Mouse (Mus musculus) neural tube, embryonic 11.5 days (tissue): Measurements from ENCODE around the gene Lcn2. TPM values are rescaled to one million over a fixed set of nuclear protein-coding genes. Genes with fewer than 3 reads are reported as not detected.

Experiments used
- ATAC-seq: fragments of 200-750 bp; cut with Nextera tagmentation; 2 replicates; pipeline ENCODE4 v1.8.0; 2017; ENCODE audit warnings: moderate number of reproducible peaks, mild to moderate bottlenecking, moderate TSS enrichment, moderate library complexity; ENCODE audit not compliant: insufficient read depth, low FRiP score, low TSS enrichment
- DNase-seq: peaks from one replicate; pipeline ENCODE4 v3.0.0-alpha.2; 2015; ENCODE audit warnings: low spot score
- H3K27ac ChIP-seq: fragments of 300-500 bp; sonication (generic); 2 replicates; pipeline ENCODE4 v1.5.1; 2014; ENCODE audit warnings: low read depth, mild to moderate bottlenecking, low read length
- H3K27me3 ChIP-seq: fragments of 300-500 bp; sonication (generic); 2 replicates; pipeline ENCODE4 v1.6.1; 2014; ENCODE audit warnings: mild to moderate bottlenecking, low read length, mixed read lengths; ENCODE audit not compliant: control insufficient read depth, insufficient read depth
- H3K36me3 ChIP-seq: fragments of 300-500 bp; sonication (generic); 2 replicates; pipeline ENCODE4 v1.6.1; 2014; ENCODE audit warnings: mild to moderate bottlenecking, low read length, moderate library complexity, mixed read lengths; ENCODE audit not compliant: control insufficient read depth, insufficient read depth
- H3K4me1 ChIP-seq: fragments of 300-500 bp; sonication (generic); 2 replicates; pipeline ENCODE4 v1.6.1; 2014; ENCODE audit warnings: low read length, mixed read lengths; ENCODE audit not compliant: control insufficient read depth, insufficient read depth
- H3K4me2 ChIP-seq: fragments of 300-500 bp; sonication (generic); 2 replicates; pipeline ENCODE4 v1.6.1; 2014; ENCODE audit warnings: low read depth, mild to moderate bottlenecking, moderate library complexity
- H3K4me3 ChIP-seq: fragments of 300-500 bp; sonication (generic); 2 replicates; pipeline ENCODE4 v1.5.1; 2014; ENCODE audit warnings: low read depth, low read length
- H3K9ac ChIP-seq: fragments of 300-500 bp; sonication (generic); 2 replicates; pipeline ENCODE4 v1.6.1; 2014; ENCODE audit warnings: mild to moderate bottlenecking, low read length
- H3K9me3 ChIP-seq: fragments of 300-500 bp; sonication (generic); 2 replicates; pipeline ENCODE4 v1.6.1; 2016; ENCODE audit warnings: low read length; ENCODE audit not compliant: control insufficient read depth
- WGBS: fragments of 180-500 bp; shearing (Covaris S2); extraction: QIAGEN DNeasy Blood & Tissue Kit; methylation state at CpG from one replicate; pipeline ENCODE4 v1.1.7; 2014; 5-methylcytosine and 5-hydroxymethylcytosine counted together
- polyA plus RNA-seq: library from polyadenylated mRNA; unstranded; fragments of >200 nt; fragmentation: Nextera tagmentation; extraction: Ambion mirVana; gene quantifications from 2 replicates; pipeline ENCODE4 v1.2.1, GENCODE M21; 2014

Gene Lcn2
- polyA plus RNA-seq, 1 experiment from 2014 or later = 0.25 TPM

DNA sequence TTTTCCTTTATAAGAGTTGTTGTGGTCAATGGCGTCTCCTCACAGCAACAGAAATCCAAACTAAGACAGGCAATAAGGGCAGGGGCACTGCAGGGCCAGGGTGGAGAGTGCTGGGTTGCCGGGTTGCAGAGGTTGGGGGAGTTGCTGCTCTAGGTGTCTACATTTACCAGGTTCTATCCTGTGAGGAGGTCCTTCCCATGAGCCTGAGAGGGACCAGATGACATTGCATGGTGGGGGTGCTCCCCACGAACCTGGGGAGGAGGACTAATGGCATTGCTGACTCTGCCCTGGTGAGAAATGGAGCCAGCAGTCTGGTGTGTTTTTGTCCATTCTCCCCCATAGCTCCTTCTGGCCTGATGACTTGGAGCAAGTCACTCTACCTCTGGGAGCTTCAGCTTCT, 30.3 kb downstream of the Lcn2 start:
- ATAC-seq = no peak
- H3K27ac ChIP-seq = no peak overlapping the region
- DNase-seq = no peak
- H3K4me3 ChIP-seq = no peak overlapping the region
- no peak overlapping the region for H3K9ac ChIP-seq
- no peaks in the 10 kb centered on the region for H3K36me3 ChIP-seq
- H3K9me3 ChIP-seq = no peaks in the 10 kb centered on the region
- peaks cover 8% of the 10 kb centered on the region for H3K27me3 ChIP-seq
- peaks cover 9% of the 10 kb centered on the region; the same call in 1 of the 2 replicates for H3K4me1 ChIP-seq
- 83% methylated on average over 3 of the region's 3 CpGs for WGBS
- no peak overlapping the region for H3K4me2 ChIP-seq

DNA sequence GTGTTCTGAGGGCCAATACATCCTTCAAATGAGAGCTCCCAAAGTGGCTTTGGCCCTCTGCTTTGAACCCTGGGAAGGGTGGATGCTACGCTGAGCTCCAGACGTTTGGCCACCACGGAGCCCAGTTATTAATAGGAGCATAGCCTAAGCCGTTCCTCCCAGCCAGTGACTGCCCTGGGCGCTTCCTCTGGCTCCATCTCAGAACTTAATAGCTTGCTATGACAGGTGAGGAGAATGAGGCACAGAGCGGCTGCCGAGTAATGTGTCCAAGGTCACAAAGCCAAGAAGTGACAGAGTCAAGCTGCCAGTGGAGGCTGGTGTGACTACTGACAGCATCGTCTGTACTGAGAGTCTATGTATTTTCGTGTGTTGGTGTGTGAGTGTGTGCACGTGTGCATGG, 31.8 kb downstream of the Lcn2 start:
- H3K27me3 ChIP-seq = peaks cover under 1% of the 10 kb centered on the region
- DNase-seq (no peak), ATAC-seq (no peak)
- H3K4me1 ChIP-seq = peaks cover 9% of the 10 kb centered on the region
- H3K4me2 ChIP-seq = no peak overlapping the region
- no peaks in the 10 kb centered on the region for H3K36me3 ChIP-seq
- H3K4me3 ChIP-seq = no peak overlapping the region
- no peaks in the 10 kb centered on the region for H3K9me3 ChIP-seq
- H3K27ac ChIP-seq = no peak overlapping the region
- WGBS = 83% methylated on average over 10 of the region's 10 CpGs
- no peak overlapping the region for H3K9ac ChIP-seq

DNA sequence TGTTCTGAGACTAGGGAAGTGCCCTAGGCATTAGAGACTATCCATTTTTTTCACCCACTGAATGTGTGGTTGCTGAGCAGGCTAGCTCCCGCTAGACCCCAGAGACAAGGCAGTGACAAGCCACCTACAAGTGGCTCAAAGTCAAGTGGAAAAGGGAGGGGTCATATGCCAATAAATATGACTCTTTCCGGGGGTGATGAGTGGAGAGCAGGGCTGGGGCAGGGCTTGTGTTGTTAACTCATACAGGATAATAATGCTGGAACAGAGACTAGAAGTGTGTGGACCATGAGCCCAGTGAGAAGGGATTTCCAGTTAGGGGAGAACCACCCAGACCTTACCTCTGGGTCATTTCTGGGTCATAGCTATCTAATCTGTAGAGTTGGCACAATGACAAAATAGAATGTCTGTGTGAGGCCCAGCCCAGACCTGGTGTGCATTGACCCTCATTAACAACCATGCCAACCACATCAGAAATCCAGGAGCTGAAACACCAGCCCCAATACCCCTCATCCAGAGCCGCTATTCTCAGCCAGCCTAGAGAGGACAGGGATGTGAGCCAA, 33.6 kb downstream of the Lcn2 start:
- ATAC-seq (no peak), DNase-seq (no peak)
- Histone ChIP-seq H3K9me3 (no peaks in the 10 kb centered on the region), H3K4me1 (peaks cover 11% of the 10 kb centered on the region), H3K27ac (no peak overlapping the region), H3K4me2 (no peak overlapping the region), H3K27me3 (no peaks in the 10 kb centered on the region; the same call in 1 of the 2 replicates), H3K4me3 (no peak overlapping the region), H3K36me3 (no peaks in the 10 kb centered on the region), H3K9ac (no peak overlapping the region)
- WGBS = 84% methylated on average over 3 of the region's 3 CpGs

DNA sequence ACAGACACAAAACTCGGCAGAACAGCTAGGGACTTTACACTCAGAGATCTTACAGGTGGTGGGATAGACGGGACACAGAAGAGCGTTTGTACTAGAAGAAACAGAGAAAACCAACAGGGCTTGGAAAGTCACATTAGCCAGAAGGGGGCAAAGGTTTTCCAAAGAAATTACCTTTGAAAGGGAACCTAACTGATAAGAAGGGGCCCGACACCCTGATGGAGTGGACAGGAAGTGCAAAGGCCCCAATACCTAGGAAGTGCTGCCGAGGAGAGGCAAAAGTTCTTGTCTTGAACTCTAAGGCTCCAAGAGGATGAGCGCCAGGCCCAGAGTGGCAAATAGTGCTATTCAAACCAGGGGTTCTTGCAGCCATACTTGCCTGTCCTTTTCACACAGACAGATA, 34.2 kb downstream of the Lcn2 start:
- Histone ChIP-seq H3K27me3 (no peaks in the 10 kb centered on the region; the same call in 1 of the 2 replicates), H3K4me3 (no peak overlapping the region), H3K4me2 (no peak overlapping the region), H3K9me3 (no peaks in the 10 kb centered on the region), H3K27ac (no peak overlapping the region), H3K9ac (no peak overlapping the region), H3K36me3 (no peaks in the 10 kb centered on the region), H3K4me1 (peaks cover 11% of the 10 kb centered on the region)
- DNase-seq (no peak), ATAC-seq (no peak)
- 75% methylated on average over 6 of the region's 6 CpGs for WGBS

DNA sequence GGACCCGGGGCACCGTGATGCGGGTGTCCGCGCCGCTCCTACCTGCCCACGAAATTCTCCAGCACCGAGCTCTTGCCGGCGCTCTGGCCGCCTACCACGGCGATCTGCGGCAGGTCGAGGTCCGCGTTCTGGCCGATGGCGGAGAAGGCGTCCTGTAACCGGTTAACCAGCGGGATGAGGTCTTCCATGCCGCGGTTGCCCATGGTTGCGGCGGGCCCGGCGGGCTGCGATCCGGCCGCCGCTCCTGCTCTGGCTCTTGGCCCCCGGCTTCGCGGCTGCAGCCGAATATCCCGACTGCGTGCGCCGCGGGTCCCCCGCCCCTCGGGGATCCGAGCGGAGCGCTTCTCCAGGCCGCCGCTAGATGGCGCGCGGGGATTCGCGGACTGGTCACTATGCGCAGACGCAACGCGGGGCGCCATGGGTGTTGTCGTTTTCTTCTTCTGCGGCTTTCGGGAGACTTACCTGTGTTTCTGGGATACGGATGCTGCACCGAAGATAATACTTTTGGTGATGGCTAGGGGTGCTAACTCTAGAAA, 35.0 kb downstream of the Lcn2 start, which contains the start of gene Dnm1:
Gene Dnm1 (minus strand): TSS at position 332 of the 536 bp plus-strand sequence.
- no peaks in the 10 kb centered on the region for H3K9me3 ChIP-seq

DNA sequence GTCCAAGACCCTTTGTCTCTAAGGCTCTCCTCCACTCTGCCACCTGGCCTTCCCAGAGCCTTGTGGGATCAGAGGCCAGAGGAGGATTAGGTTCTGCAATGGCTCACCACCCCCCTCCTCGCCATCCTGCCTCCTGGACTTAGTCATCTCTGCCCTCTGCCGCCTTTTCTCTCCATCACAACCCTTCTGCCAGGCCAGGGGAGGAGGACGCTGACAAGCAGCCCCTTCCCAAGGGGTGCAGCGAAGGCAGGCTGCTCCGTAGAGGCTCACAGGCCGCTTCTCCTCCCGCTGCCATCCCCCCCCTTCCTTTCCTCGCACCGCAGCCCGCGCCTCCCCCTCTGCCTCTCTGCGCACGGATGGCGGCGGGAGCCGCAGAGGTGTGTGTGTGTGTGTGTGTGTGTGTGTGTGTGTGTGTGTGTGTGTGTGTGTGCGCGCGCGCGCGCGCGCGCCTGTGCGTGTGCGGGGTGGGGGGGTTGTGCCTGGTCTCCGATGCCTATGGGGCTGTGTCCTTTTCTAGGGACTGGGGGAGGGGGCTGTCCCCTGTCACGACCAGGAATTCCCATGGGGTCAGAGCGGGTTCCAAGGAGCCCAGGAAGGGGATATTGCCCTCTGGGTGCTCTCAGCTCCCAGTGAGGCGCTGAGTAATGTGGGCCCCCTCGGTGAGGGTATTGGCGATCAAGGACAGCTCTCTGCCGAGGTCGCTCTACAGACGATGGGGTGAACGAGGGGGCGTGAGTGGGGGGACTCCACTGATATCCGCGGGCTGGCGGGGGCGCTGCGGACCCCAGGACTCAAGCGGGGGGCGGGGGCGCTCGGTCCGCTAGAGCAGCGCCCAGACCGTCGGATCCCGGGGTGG, 35.7 kb downstream of the Lcn2 start, which contains the start of gene Ciz1:
Gene Ciz1 (plus strand): TSS at position 177 of the 856 bp plus-strand sequence.
- 2% methylated on average over 37 of the region's 52 CpGs for WGBS
- Histone ChIP-seq H3K4me2 (peak within 1 kb of the TSS; percentile 93), H3K4me3 (peak within 1 kb of the TSS; percentile 51), H3K27me3 (no peaks in the 10 kb centered on the region; the same call in 1 of the 2 replicates), H3K9me3 (no peaks in the 10 kb centered on the region), H3K36me3 (no peaks in the 10 kb centered on the region; the same call in 1 of the 2 replicates), H3K9ac (peak within 1 kb of the TSS; percentile 76), H3K4me1 (peaks cover 11% of the 10 kb centered on the region), H3K27ac (peak within 1 kb of the TSS; percentile 80)
- DNase-seq (peak; percentile 64), ATAC-seq (peak; percentile 33; the same call in 1 of the 2 replicates)

More for the DNA sequence above, 35.0 kb downstream of the Lcn2 start, which contains the start of gene Dnm1:
- peak; percentile 92 for DNase-seq
- H3K27me3 ChIP-seq = no peaks in the 10 kb centered on the region; the same call in 1 of the 2 replicates
- no peaks in the 10 kb centered on the region; the same call in 1 of the 2 replicates for H3K36me3 ChIP-seq
- peak within 1 kb of the TSS; percentile 76 for H3K9ac ChIP-seq
- H3K4me1 ChIP-seq = peaks cover 11% of the 10 kb centered on the region
- ATAC-seq = peak; percentile 68
- under 1% methylated on average over 63 of the region's 63 CpGs for WGBS
- peak within 1 kb of the TSS; percentile 93 for H3K4me2 ChIP-seq
- H3K4me3 ChIP-seq = peak within 1 kb of the TSS; percentile 51
- H3K27ac ChIP-seq = peak within 1 kb of the TSS; percentile 80

DNA sequence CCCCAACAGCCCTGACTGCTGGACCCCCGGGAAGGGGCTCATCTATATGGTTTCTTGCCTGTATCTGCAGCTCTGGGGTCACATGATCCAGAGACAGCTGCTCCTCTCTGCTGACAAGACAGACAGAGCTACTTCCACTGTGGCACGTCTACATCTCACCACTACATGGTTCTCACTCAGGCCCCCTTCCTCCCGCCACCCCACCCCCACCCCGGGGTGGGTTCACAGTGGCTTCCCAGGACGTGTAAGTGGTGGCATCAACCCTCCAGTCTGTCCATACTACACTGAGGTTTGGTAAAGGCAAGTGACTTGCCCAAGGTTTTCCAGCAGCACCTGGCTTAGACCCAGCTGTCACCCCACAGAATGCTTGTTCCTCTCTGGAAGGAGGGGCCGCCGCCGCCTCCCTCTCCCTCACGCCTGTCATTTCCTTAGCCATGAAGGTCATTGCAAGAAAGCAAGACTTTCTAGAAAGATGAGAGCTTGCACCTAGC, 36.5 kb downstream of the Lcn2 start:
- Histone ChIP-seq H3K4me2 (peak overlapping the region; percentile 93), H3K27me3 (no peaks in the 10 kb centered on the region; the same call in 1 of the 2 replicates), H3K36me3 (no peaks in the 10 kb centered on the region; the same call in 1 of the 2 replicates), H3K4me3 (peak overlapping the region; percentile 51), H3K9ac (peak overlapping the region; percentile 7), H3K27ac (peak overlapping the region; percentile 80; the same call in 1 of the 2 replicates), H3K9me3 (no peaks in the 10 kb centered on the region), H3K4me1 (peaks cover 11% of the 10 kb centered on the region)
- WGBS = 57% methylated on average over 9 of the region's 9 CpGs
- no peak for DNase-seq
- no peak for ATAC-seq

DNA sequence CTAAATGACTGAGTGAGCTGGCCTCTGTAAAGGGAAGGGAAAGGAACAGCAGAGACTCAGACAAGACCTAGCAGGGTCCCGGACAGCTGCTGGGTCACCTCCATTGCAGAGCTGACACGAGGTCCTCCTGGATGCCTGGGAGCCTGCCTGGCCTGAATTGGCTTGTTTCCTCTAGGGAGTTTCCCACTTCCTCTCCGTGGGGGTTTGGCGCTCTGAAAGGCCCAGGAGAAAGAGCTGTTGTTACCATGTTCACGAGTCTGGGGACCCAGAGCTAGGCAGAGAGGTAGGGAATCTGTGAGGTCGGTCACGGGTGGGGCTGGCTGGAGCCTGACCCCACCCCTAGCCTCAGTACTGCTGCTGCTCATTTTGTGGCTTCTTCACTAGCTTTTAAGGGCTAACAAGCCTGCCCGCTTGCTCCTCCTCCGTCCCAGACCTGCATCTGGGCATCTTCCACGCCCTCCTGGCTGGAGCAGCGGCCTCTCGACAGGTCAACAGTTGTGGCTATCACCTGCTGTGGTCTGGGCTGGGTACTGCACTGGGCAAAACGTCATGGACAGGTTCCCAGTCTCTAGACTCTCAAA, 37.5 kb downstream of the Lcn2 start:
- H3K27me3 ChIP-seq = no peaks in the 10 kb centered on the region; the same call in 1 of the 2 replicates
- no peak overlapping the region for H3K27ac ChIP-seq
- no peak overlapping the region for H3K4me3 ChIP-seq
- no peak overlapping the region for H3K9ac ChIP-seq
- peaks cover 11% of the 10 kb centered on the region for H3K4me1 ChIP-seq
- ATAC-seq = no peak
- no peak for DNase-seq
- H3K9me3 ChIP-seq = no peaks in the 10 kb centered on the region
- WGBS = 51% methylated on average over 13 of the region's 13 CpGs
- no peak overlapping the region for H3K4me2 ChIP-seq
- H3K36me3 ChIP-seq = no peaks in the 10 kb centered on the region; the same call in 1 of the 2 replicates
